Mouse (Mus musculus) embryonic facial prominence, embryonic 11.5 days (tissue): Measurements from ENCODE around the gene Bcl2l15. TPM values are rescaled to one million over a fixed set of nuclear protein-coding genes. Genes with fewer than 3 reads are reported as not detected.
"Not testable (repeated sequence)": the region's sequence is repeated elsewhere in the genome, so short reads cannot be mapped to it uniquely, and the experiment has no call there.

Experiments
- ATAC-seq: fragments of 200-750 bp; cut with Nextera tagmentation; replicated peaks from 2 replicates; pipeline ENCODE4 v1.8.0; 2017; ENCODE audit warnings: low read depth; ENCODE audit not compliant: insufficient number of reproducible peaks, low FRiP score, low TSS enrichment
- DNase-seq: peaks from one replicate; pipeline ENCODE4 v3.0.0-alpha.2; 2015; ENCODE audit warnings: low spot score
- H3K27ac ChIP-seq: fragments of 300-500 bp; sonication (generic); replicated peaks from 2 replicates; pipeline ENCODE4 v1.5.1; 2014; ENCODE audit warnings: mild to moderate bottlenecking, low read depth, low read length, control low read depth
- H3K27me3 ChIP-seq: fragments of 300-500 bp; sonication (generic); 2 replicates; pipeline ENCODE4 v1.6.1; 2014; ENCODE audit warnings: mild to moderate bottlenecking, low read length, moderate library complexity, mixed read lengths; ENCODE audit not compliant: control insufficient read depth, insufficient read depth
- H3K36me3 ChIP-seq: fragments of 300-500 bp; sonication (generic); replicated peaks from 2 replicates; pipeline ENCODE4 v1.6.1; 2014; ENCODE audit warnings: low read depth, mild to moderate bottlenecking, low read length, moderate library complexity, mixed read lengths; ENCODE audit not compliant: control insufficient read depth, insufficient read depth
- H3K4me1 ChIP-seq: fragments of 300-500 bp; sonication (generic); 2 replicates; pipeline ENCODE4 v1.6.1; 2014; ENCODE audit warnings: low read length, mixed read lengths; ENCODE audit not compliant: control insufficient read depth, insufficient read depth
- H3K4me2 ChIP-seq: fragments of 300-500 bp; sonication (generic); 2 replicates; pipeline ENCODE4 v1.6.1; 2014; ENCODE audit warnings: low read depth, mild to moderate bottlenecking, control low read depth, low read length, moderate library complexity
- H3K4me3 ChIP-seq: fragments of 300-500 bp; sonication (generic); 2 replicates; pipeline ENCODE4 v1.5.1; 2014; ENCODE audit warnings: low read depth, low read length, control low read depth
- H3K9ac ChIP-seq: fragments of 300-500 bp; sonication (generic); replicated peaks from 2 replicates; pipeline ENCODE4 v1.6.1; 2014; ENCODE audit warnings: mild to moderate bottlenecking, control low read depth, low read length
- H3K9me3 ChIP-seq: fragments of 300-500 bp; sonication (generic); replicated peaks from 2 replicates; pipeline ENCODE4 v1.6.1; 2016; ENCODE audit warnings: mild to moderate bottlenecking, low read length, inconsistent platforms, mixed read lengths; ENCODE audit not compliant: control insufficient read depth
- WGBS: fragments of 180-500 bp; shearing (Covaris S2); extraction: QIAGEN DNeasy Blood & Tissue Kit; methylation state at CpG from one replicate; pipeline ENCODE4 v1.1.7; 2014; 5-methylcytosine and 5-hydroxymethylcytosine counted together
- polyA plus RNA-seq: library from polyadenylated mRNA; unstranded; fragments of >200 nt; fragmentation: Nextera tagmentation; extraction: Ambion mirVana; gene quantifications from 2 replicates; pipeline ENCODE4 v1.2.1, GENCODE M21; 2014

Gene Bcl2l15
- polyA plus RNA-seq, 1 experiment from 2014 or later: not detected

GRCm38 (mm10) chr3:103835951-103836310 is 3.5 kb downstream of the Bcl2l15 start:
- Histone ChIP-seq H3K9me3 (no peaks in the 10 kb centered on the region), H3K4me3 (no peak overlapping the region), H3K4me1 (no peaks in the 10 kb centered on the region), H3K9ac (no peak overlapping the region), H3K27me3 (no peaks in the 10 kb centered on the region), H3K36me3 (no peaks in the 10 kb centered on the region), H3K4me2 (no peak overlapping the region), H3K27ac (no peak overlapping the region)
- DNase-seq (no peak), ATAC-seq (no peak)
- WGBS: 80% methylated on average over 10 of the region's 10 CpGs

- Histone ChIP-seq H3K4me1 (no peaks in the 10 kb centered on the region), H3K9ac (no peak overlapping the region), H3K27ac (no peak overlapping the region), H3K4me3 (no peak overlapping the region), H3K36me3 (no peaks in the 10 kb centered on the region), H3K27me3 (no peaks in the 10 kb centered on the region), H3K9me3 (no peaks in the 10 kb centered on the region), H3K4me2 (no peak overlapping the region)
- ATAC-seq (no peak), DNase-seq (no peak)
- WGBS: 96% methylated on average over 5 of the region's 5 CpGs
These were observed 4.1 kb downstream of the Bcl2l15 start for GRCm38 (mm10) chr3:103836453-103836852.

- Histone ChIP-seq H3K27me3 (no peaks in the 10 kb centered on the region), H3K27ac (no peak overlapping the region), H3K4me2 (no peak overlapping the region), H3K36me3 (no peaks in the 10 kb centered on the region), H3K4me1 (no peaks in the 10 kb centered on the region), H3K9me3 (no peaks in the 10 kb centered on the region), H3K4me3 (no peak overlapping the region), H3K9ac (no peak overlapping the region)
- DNase-seq (no peak), ATAC-seq (no peak)
- 90% methylated on average over 6 of the region's 6 CpGs for WGBS
These were observed 7.3 kb downstream of the Bcl2l15 start for GRCm38 (mm10) chr3:103839711-103840110.

GRCm38 (mm10) chr3:103840195-103840594 is 7.8 kb downstream of the Bcl2l15 start:
- not testable (repeated sequence) for H3K27ac ChIP-seq, H3K36me3 ChIP-seq, H3K4me3 ChIP-seq, DNase-seq, H3K9ac ChIP-seq, H3K27me3 ChIP-seq, H3K4me2 ChIP-seq, H3K9me3 ChIP-seq, H3K4me1 ChIP-seq, ATAC-seq
- WGBS: 90% methylated on average over 3 of the region's 3 CpGs

GRCm38 (mm10) chr3:103840946-103841345 is 8.5 kb downstream of the Bcl2l15 start:
- 93% methylated on average over 7 of the region's 7 CpGs for WGBS
- H3K4me1 ChIP-seq, H3K4me2 ChIP-seq, H3K27me3 ChIP-seq, H3K4me3 ChIP-seq, DNase-seq, H3K27ac ChIP-seq, H3K9ac ChIP-seq, ATAC-seq, H3K36me3 ChIP-seq, H3K9me3 ChIP-seq: not testable (repeated sequence)

- no peak overlapping the region for H3K4me2 ChIP-seq
- no peaks in the 10 kb centered on the region for H3K4me1 ChIP-seq
- H3K27me3 ChIP-seq: no peaks in the 10 kb centered on the region
- H3K9ac ChIP-seq: no peak overlapping the region
- ATAC-seq (no peak), DNase-seq (no peak)
- no peaks in the 10 kb centered on the region for H3K36me3 ChIP-seq
- no peaks in the 10 kb centered on the region for H3K9me3 ChIP-seq
- 79% methylated on average over 9 of the region's 9 CpGs for WGBS
- no peak overlapping the region for H3K27ac ChIP-seq
- no peak overlapping the region for H3K4me3 ChIP-seq
These were observed 18.4 kb downstream of the Bcl2l15 start for GRCm38 (mm10) chr3:103850644-103851363.

GRCm38 (mm10) chr3:103851481-103851880 is 19.1 kb downstream of the Bcl2l15 start:
- ATAC-seq: no peak
- no peaks in the 10 kb centered on the region for H3K9me3 ChIP-seq
- no peaks in the 10 kb centered on the region for H3K36me3 ChIP-seq
- no peak for DNase-seq
- WGBS: 88% methylated on average over 6 of the region's 6 CpGs
- H3K27ac ChIP-seq: no peak overlapping the region
- no peaks in the 10 kb centered on the region for H3K4me1 ChIP-seq
- H3K27me3 ChIP-seq: no peaks in the 10 kb centered on the region
- H3K4me2 ChIP-seq: no peak overlapping the region
- H3K9ac ChIP-seq: no peak overlapping the region
- H3K4me3 ChIP-seq: no peak overlapping the region

GRCm38 (mm10) chr3:103851882-103852281 is 19.5 kb downstream of the Bcl2l15 start:
- H3K4me3 ChIP-seq: no peak overlapping the region
- DNase-seq (no peak), ATAC-seq (no peak)
- no peak overlapping the region for H3K27ac ChIP-seq
- no peaks in the 10 kb centered on the region for H3K27me3 ChIP-seq
- WGBS: 88% methylated on average over 8 of the region's 8 CpGs
- H3K9me3 ChIP-seq: no peaks in the 10 kb centered on the region
- H3K4me2 ChIP-seq: no peak overlapping the region
- no peak overlapping the region for H3K9ac ChIP-seq
- no peaks in the 10 kb centered on the region for H3K4me1 ChIP-seq
- H3K36me3 ChIP-seq: no peaks in the 10 kb centered on the region
